Mouse (Mus musculus): ENCODE measurements around the gene Syce2. TPM values are rescaled to one million over a fixed set of nuclear protein-coding genes. Genes with fewer than 3 reads are reported as not detected.

Gene Syce2
- polyA plus RNA-seq, 1 experiment from 2014 or later, result 35.4 TPM

- WGBS, result 75% methylated on average over 1 of the region's 1 CpGs
- no peak for ATAC-seq (replicated peaks; ENCODE audit: extremely low read depth, insufficient read depth, low FRiP score)
- H3K4me1 ChIP-seq (ENCODE audit: control insufficient read depth, insufficient read depth, low read length), result peaks cover 19% of the 10 kb centered on the region
- no peak overlapping the region for H3K4me2 ChIP-seq (ENCODE audit: low read depth, low read length)
- H3K27ac ChIP-seq (ENCODE audit: low read length), result no peak overlapping the region
- no peak overlapping the region for H3K9ac ChIP-seq (ENCODE audit: low read length)
- H3K36me3 ChIP-seq (ENCODE audit: control insufficient read depth, insufficient read depth), result peaks cover 59% of the 10 kb centered on the region
- H3K27me3 ChIP-seq (ENCODE audit: control insufficient read depth, insufficient read depth, low read length), result no peaks in the 10 kb centered on the region
- H3K9me3 ChIP-seq (replicated peaks; ENCODE audit: control insufficient read depth, low read length), result no peaks in the 10 kb centered on the region
- H3K4me3 ChIP-seq (ENCODE audit: low read length), result no peak overlapping the region
Measured at GRCm38 (mm10) chr8:84841514-84841913, 30.4 kb upstream of the Syce2 start.

DNA sequence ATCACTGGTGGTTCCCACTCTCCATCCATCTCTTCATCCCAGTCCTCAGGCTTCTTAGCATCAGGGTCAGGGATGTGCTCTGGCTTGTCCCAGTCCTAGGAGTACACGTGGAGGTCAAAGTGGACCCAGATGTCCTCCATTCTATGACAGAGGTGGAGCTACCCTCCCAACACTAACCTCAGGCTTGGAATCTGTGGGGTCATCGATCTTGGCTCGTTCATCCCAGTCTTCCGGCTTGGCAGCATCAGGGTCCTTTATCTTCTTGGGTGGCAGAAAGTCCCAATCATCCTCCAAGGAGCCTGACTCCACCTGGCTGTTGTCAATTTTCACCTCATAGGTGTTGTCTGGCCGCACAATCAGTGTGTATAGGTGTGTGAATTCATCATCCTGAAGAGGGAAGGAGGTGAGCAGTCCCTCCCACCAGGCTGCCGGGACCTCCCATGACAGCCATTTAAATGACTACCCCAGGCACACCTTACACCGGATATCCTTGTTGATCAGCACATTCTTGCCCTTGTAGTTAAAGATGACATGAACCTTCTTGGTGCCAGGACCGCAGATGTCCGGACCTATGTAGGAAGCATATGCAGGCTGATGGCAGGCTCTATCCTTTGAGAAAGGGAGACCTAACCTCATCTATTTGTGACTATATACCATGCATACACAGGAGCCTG, 27.4 kb upstream of the Syce2 start:
- H3K27ac ChIP-seq (ENCODE audit: low read length), result no peak overlapping the region
- peaks cover 23% of the 10 kb centered on the region for H3K4me1 ChIP-seq (ENCODE audit: control insufficient read depth, insufficient read depth, low read length)
- no peaks in the 10 kb centered on the region for H3K27me3 ChIP-seq (ENCODE audit: control insufficient read depth, insufficient read depth, low read length)
- peaks cover 41% of the 10 kb centered on the region for H3K36me3 ChIP-seq (ENCODE audit: control insufficient read depth, insufficient read depth)
- H3K9me3 ChIP-seq (replicated peaks; ENCODE audit: control insufficient read depth, low read length), result no peaks in the 10 kb centered on the region
- H3K4me2 ChIP-seq (ENCODE audit: low read depth, low read length), result peak overlapping the region; percentile 91
- WGBS, result 74% methylated on average over 9 of the region's 9 CpGs
- ATAC-seq (replicated peaks; ENCODE audit: extremely low read depth, insufficient read depth, low FRiP score), result no peak
- H3K4me3 ChIP-seq (ENCODE audit: low read length), result peak overlapping the region; percentile 73
- H3K9ac ChIP-seq (ENCODE audit: low read length), result peak overlapping the region; percentile 96

DNA sequence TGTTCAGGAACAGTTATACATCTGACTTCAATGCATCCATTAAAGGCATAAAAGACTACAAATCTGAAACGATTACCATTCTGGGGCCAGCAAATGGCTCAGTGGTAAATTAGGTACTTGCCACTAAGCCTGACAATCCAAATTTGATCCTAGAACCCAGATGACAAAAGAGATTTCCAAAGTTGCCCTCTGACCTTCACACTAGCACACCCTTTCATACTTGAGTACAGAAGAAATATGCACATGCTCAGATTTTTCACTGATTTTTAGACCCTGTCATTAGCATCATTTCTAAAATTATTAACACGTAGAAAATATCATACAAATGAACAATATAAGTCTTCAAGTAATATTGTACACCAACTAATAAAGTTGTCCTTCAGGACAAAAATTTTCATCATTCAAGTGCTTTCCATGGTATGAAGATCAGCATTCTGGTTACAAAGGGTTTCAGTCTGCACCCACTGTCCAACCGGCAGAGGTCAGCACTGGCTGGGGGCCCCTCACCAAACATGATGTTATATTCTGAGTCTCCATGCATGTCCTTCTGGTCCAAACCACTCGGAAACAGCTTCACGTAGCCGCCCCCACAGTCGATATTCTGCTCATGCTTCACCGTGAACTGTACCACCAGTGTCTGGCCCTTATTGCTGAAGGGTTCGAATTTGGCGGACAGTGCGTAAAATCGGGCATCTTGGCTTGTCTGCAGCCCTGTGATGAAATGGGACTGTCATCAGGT, 26.4 kb upstream of the Syce2 start:
- no peak for ATAC-seq (replicated peaks; ENCODE audit: extremely low read depth, insufficient read depth, low FRiP score)
- WGBS, result 9% methylated on average over 12 of the region's 12 CpGs
- Histone ChIP-seq H3K9me3 (replicated peaks; ENCODE audit: control insufficient read depth, low read length) (no peaks in the 10 kb centered on the region), H3K27me3 (ENCODE audit: control insufficient read depth, insufficient read depth, low read length) (no peaks in the 10 kb centered on the region), H3K4me2 (ENCODE audit: low read depth, low read length) (peak overlapping the region; percentile 91), H3K36me3 (ENCODE audit: control insufficient read depth, insufficient read depth) (peaks cover 41% of the 10 kb centered on the region), H3K9ac (ENCODE audit: low read length) (peak overlapping the region; percentile 96), H3K4me3 (ENCODE audit: low read length) (peak overlapping the region; percentile 73), H3K4me1 (ENCODE audit: control insufficient read depth, insufficient read depth, low read length) (peaks cover 19% of the 10 kb centered on the region), H3K27ac (ENCODE audit: low read length) (peak overlapping the region; percentile 78)

- peak overlapping the region; percentile 96 for H3K9ac ChIP-seq (ENCODE audit: low read length)
- H3K4me3 ChIP-seq (ENCODE audit: low read length), result peak overlapping the region; percentile 73
- no peaks in the 10 kb centered on the region for H3K9me3 ChIP-seq (replicated peaks; ENCODE audit: control insufficient read depth, low read length)
- WGBS, result under 1% methylated on average over 30 of the region's 30 CpGs
- peaks cover 41% of the 10 kb centered on the region for H3K36me3 ChIP-seq (ENCODE audit: control insufficient read depth, insufficient read depth)
- peak overlapping the region; percentile 78 for H3K27ac ChIP-seq (ENCODE audit: low read length)
- H3K27me3 ChIP-seq (ENCODE audit: control insufficient read depth, insufficient read depth, low read length), result no peaks in the 10 kb centered on the region
- peak; percentile 2; the same call in 1 of the 2 replicates for ATAC-seq (replicated peaks; ENCODE audit: extremely low read depth, insufficient read depth, low FRiP score)
- H3K4me1 ChIP-seq (ENCODE audit: control insufficient read depth, insufficient read depth, low read length), result peaks cover 19% of the 10 kb centered on the region
- peak overlapping the region; percentile 91 for H3K4me2 ChIP-seq (ENCODE audit: low read depth, low read length)
Measured at GRCm38 (mm10) chr8:84846094-84846721, 25.7 kb upstream of the Syce2 start.

DNA sequence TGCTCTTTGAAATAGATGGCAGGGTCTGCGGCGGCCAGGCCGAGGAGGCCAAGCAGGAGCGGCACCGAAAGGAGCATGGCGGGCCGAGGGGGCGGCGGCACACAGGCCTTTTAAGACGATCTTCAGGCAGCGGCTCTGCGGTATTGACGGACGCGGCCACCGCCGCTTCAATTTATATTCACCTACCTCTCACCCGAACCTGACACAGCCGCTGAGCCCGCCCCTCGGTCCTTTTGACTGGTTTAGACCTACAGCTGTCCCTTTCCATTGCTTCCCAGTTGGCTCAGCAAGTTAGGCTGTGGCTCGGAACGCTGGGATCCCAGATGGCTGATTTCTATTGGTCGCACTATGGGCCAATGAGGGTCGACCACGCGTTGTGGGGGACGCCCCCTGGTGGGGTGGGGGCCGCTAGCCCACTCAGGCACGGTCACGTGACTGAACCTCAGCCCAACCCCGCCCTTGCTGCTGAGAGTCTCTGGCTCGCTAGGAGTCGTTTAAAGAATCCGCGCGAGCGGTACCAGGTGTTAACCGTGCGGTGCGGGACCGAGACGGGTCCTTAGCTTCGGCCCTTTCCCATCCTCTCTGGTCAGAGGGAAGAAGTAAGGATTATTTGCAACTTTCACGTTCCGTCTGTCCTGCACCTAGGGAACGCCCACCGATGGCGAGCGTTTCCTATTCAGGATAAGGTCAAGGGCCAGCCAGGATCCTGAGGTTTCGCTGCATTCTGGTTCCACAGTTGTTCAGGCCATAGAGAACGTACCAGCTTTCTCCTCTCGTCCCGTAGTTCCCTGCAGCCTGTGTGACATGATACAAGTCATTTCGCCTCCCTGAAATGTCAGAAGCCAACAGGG, 25.0 kb upstream of the Syce2 start, which contains the start of gene Calr:
Gene Calr (minus strand): TSS at position 213 of the 851 bp plus-strand sequence.
- Histone ChIP-seq H3K36me3 (ENCODE audit: control insufficient read depth, insufficient read depth) (peaks cover 34% of the 10 kb centered on the region), H3K4me3 (ENCODE audit: low read length) (peak within 1 kb of the TSS; percentile 77), H3K9ac (ENCODE audit: low read length) (peak within 1 kb of the TSS; percentile 96), H3K4me1 (ENCODE audit: control insufficient read depth, insufficient read depth, low read length) (peaks cover 19% of the 10 kb centered on the region), H3K9me3 (replicated peaks; ENCODE audit: control insufficient read depth, low read length) (no peaks in the 10 kb centered on the region), H3K27ac (ENCODE audit: low read length) (peak within 1 kb of the TSS; percentile 94), H3K4me2 (ENCODE audit: low read depth, low read length) (peak within 1 kb of the TSS; percentile 92), H3K27me3 (ENCODE audit: control insufficient read depth, insufficient read depth, low read length) (no peaks in the 10 kb centered on the region)
- WGBS, result under 1% methylated on average over 55 of the region's 55 CpGs
- peak; percentile 99 for ATAC-seq (replicated peaks; ENCODE audit: extremely low read depth, insufficient read depth, low FRiP score)

DNA sequence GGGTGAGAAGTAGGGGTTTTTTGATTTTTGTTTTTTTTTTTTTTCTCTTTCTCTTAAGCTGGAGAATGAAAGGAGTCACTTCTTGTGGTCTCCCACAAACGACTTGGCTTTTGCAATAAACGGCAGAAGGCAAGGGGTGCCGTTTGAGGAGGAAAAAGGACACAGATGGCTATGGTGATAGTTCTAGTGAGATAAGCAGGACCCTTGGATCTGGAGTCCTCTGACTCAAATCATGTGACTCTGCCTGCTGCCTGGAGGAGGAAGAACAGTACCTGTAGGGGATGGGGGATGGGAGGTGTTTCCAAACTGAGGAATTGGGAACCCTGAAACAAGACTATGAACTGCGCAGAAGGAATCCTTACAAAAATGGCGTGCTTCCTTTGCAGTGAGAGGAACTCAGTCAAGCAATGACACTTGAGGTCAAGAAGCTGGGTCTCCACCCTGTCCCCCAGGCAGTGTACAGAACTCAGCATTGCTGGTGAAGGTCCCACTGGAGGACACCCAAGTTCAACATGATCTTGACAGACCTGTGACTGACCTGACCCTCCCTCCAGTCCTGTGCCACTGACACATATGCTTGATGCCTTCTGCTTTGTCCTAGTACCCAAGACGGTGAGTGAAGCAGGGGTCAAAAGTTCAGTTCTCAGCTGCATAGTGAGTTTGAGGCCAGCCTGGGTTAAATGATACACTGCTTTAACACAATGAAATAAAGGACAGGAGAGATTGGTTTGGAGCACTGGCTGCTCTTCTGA, 24.1 kb upstream of the Syce2 start:
- Histone ChIP-seq H3K9me3 (replicated peaks; ENCODE audit: control insufficient read depth, low read length) (no peaks in the 10 kb centered on the region), H3K4me1 (ENCODE audit: control insufficient read depth, insufficient read depth, low read length) (peaks cover 19% of the 10 kb centered on the region), H3K27me3 (ENCODE audit: control insufficient read depth, insufficient read depth, low read length) (no peaks in the 10 kb centered on the region), H3K27ac (ENCODE audit: low read length) (peak overlapping the region; percentile 94), H3K9ac (ENCODE audit: low read length) (peak overlapping the region; percentile 87), H3K4me3 (ENCODE audit: low read length) (peak overlapping the region; percentile 77), H3K4me2 (ENCODE audit: low read depth, low read length) (peak overlapping the region; percentile 92), H3K36me3 (ENCODE audit: control insufficient read depth, insufficient read depth) (peaks cover 25% of the 10 kb centered on the region)
- WGBS, result 34% methylated on average over 6 of the region's 6 CpGs
- ATAC-seq (replicated peaks; ENCODE audit: extremely low read depth, insufficient read depth, low FRiP score), result no peak

DNA sequence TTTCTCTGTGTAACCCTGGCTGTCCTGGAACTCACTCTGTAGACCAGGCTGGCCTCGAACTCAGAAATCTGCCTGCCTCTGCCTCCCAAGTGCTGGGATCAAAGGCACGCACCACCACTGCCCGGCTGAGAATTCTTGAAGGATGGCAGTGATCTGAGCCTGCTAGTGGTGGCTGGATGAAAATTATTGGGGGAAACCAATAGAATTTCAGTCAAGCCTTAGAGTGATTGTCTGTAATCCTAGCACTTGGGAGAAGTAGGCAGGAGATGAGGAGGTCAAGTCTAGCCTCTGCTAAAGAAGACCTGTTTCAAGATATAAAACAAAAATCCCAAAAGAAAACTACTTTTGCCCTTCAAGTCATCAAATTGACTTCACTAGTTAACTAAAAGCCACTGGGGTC, 15.5 kb upstream of the Syce2 start:
- no peak for ATAC-seq (replicated peaks; ENCODE audit: extremely low read depth, insufficient read depth, low FRiP score)
- no peak overlapping the region; the same call in 1 of the 2 replicates for H3K4me2 ChIP-seq (ENCODE audit: low read depth, low read length)
- WGBS, result 91% methylated on average over 3 of the region's 3 CpGs

GRCm38 (mm10) chr8:84856864-84857441, 15.0 kb upstream of the Syce2 start, which contains the start of gene Farsa:
Gene Farsa (plus strand): TSS chr8:84856989.
- Histone ChIP-seq H3K9me3 (replicated peaks; ENCODE audit: control insufficient read depth, low read length) (no peaks in the 10 kb centered on the region), H3K27me3 (ENCODE audit: control insufficient read depth, insufficient read depth, low read length) (no peaks in the 10 kb centered on the region), H3K4me3 (ENCODE audit: low read length) (peak within 1 kb of the TSS; percentile 82), H3K36me3 (ENCODE audit: control insufficient read depth, insufficient read depth) (peaks cover 12% of the 10 kb centered on the region), H3K9ac (ENCODE audit: low read length) (peak within 1 kb of the TSS; percentile 98), H3K4me1 (ENCODE audit: control insufficient read depth, insufficient read depth, low read length) (peaks cover 13% of the 10 kb centered on the region), H3K27ac (ENCODE audit: low read length) (peak within 1 kb of the TSS; percentile 86), H3K4me2 (ENCODE audit: low read depth, low read length) (peak within 1 kb of the TSS; percentile 96)
- WGBS, result under 1% methylated on average over 39 of the region's 39 CpGs
- peak; percentile 95 for ATAC-seq (replicated peaks; ENCODE audit: extremely low read depth, insufficient read depth, low FRiP score)

More for the DNA sequence above, 15.5 kb upstream of the Syce2 start:
- Histone ChIP-seq H3K4me1 (ENCODE audit: control insufficient read depth, insufficient read depth, low read length) (peaks cover 13% of the 10 kb centered on the region), H3K27me3 (ENCODE audit: control insufficient read depth, insufficient read depth, low read length) (no peaks in the 10 kb centered on the region), H3K36me3 (ENCODE audit: control insufficient read depth, insufficient read depth) (peaks cover 9% of the 10 kb centered on the region), H3K9ac (ENCODE audit: low read length) (no peak overlapping the region), H3K9me3 (replicated peaks; ENCODE audit: control insufficient read depth, low read length) (no peaks in the 10 kb centered on the region), H3K27ac (ENCODE audit: low read length) (no peak overlapping the region), H3K4me3 (ENCODE audit: low read length) (peak overlapping the region; percentile 82; the same call in 1 of the 2 replicates)
